Comparison of ENCODE assay signal across 8 mouse cellular contexts in the genomic region with DNA sequence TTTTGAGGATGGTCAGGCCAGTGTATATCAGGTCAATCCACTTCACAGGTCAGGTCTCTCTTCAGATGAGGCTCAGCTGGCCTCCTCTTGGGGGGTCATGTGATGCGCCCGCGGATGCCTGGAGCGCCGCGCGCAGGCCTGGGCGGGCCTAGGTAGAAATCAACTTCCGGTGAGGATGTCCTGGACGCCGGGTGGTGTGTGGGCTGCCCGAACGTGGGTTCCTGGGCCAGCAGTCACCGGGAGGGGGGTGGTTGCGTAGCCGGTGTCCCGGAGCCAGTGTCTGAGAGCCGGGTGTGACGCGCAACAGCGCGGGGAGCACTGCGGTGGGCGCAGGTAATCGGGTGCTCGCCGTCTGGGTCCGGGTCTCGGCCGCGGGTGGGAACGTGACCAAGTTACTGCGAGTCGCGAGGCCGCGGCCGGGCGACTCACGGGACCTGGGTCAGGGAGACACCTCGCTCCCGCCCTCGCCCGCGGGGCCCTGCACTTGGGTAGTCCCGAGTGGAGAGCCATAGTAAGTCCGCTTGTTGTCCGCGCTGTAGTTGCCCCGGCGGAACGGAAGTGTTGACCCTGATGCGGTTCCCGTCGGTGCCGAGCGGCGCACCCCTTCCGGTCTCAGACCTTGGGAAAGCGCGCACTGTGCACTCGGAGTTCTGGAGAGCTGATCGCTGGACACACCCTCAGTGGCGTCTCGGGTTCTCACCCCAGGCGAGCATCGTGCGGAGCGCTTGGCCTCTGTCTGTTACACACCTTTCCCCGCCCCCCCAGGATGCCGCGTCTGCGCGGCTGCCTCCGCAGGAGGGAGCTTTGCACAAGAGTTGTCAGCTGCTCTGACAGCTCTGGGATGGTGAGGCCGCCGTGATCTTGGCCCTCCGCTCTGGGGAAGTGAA. TPM values are rescaled to one million over a fixed set of nuclear protein-coding genes. Genes with fewer than 3 reads are reported as not detected.
DNase-seq lines count a peak whose midpoint lies in the region; ATAC-seq and TF ChIP-seq lines count a peak whose summit lies in the region.

A gene (plus strand): TSS at position 102 of the 887 bp plus-strand sequence.

- H3K36me3 ChIP-seq in C2C12 (ENCODE audit: control insufficient read depth, insufficient read depth) = no peaks in the 10 kb centered on the region
- H3K36me3 ChIP-seq in heart, embryonic 13.5 days = no peaks in the 10 kb centered on the region
- no peaks in the 10 kb centered on the region for H3K36me3 ChIP-seq in liver, embryonic 12.5 days
- H3K36me3 ChIP-seq in stomach, embryonic 15.5 days = no peaks in the 10 kb centered on the region

- peaks cover 4% of the 10 kb centered on the region; the same call in 1 of the 2 replicates for H3K4me1 ChIP-seq in brown adipose tissue, adult 24 weeks (ENCODE audit: control insufficient read depth, insufficient read depth, insufficient read length, low read length)
- H3K4me1 ChIP-seq in heart, embryonic 13.5 days = peaks cover 9% of the 10 kb centered on the region
- H3K4me1 ChIP-seq in liver, embryonic 12.5 days = peaks cover 4% of the 10 kb centered on the region
- peaks cover 3% of the 10 kb centered on the region; the same call in 1 of the 2 replicates for H3K4me1 ChIP-seq in stomach, embryonic 15.5 days

- H3K4me2 ChIP-seq in heart, embryonic 13.5 days = peak within 1 kb of the TSS; percentile 85
- H3K4me2 ChIP-seq in liver, embryonic 12.5 days = peak within 1 kb of the TSS; percentile 78
- peak within 1 kb of the TSS; percentile 82 for H3K4me2 ChIP-seq in stomach, embryonic 15.5 days

- peak within 1 kb of the TSS; percentile 80 for H3K27ac ChIP-seq in brown adipose tissue, adult 24 weeks (replicated peaks; ENCODE audit: low read depth, low read length)
- H3K27ac ChIP-seq in heart, embryonic 13.5 days (replicated peaks) = peak within 1 kb of the TSS; percentile 84
- peak within 1 kb of the TSS; percentile 58; the same call in 1 of the 2 replicates for H3K27ac ChIP-seq in liver, embryonic 12.5 days
- H3K27ac ChIP-seq in stomach, embryonic 15.5 days = peak within 1 kb of the TSS; percentile 90

- H3K9me3 ChIP-seq in heart, embryonic 13.5 days = no peaks in the 10 kb centered on the region
- no peaks in the 10 kb centered on the region for H3K9me3 ChIP-seq in liver, embryonic 12.5 days (replicated peaks)
- H3K9me3 ChIP-seq in stomach, embryonic 15.5 days = no peaks in the 10 kb centered on the region

- H3K79me3 ChIP-seq in C2C12 (ENCODE audit: low read depth) = no peaks in the 10 kb centered on the region

- peak within 1 kb of the TSS; percentile 77 for H3ac ChIP-seq in C2C12 (ENCODE audit: control insufficient read depth, insufficient read length, low read depth)

- under 1% methylated on average over 78 of the region's 78 CpGs for WGBS in heart, embryonic 13.5 days
- under 1% methylated on average over 76 of the region's 78 CpGs for WGBS in liver, embryonic 12.5 days (ENCODE audit: insufficient replicate concordance)
- under 1% methylated on average over 75 of the region's 78 CpGs for WGBS in stomach, embryonic 15.5 days

- peak; percentile 43 for DNase-seq in fat pad, adult 2 months (ENCODE audit: extremely low read depth, low read depth, low spot score)
- DNase-seq in kidney, postnatal 10 days = peak; percentile 94
- DNase-seq in natural killer cell, adult 2 months (ENCODE audit: low spot score in 2 of 2) = peak; percentile 80 to 86

- ATAC-seq in heart, embryonic 13.5 days (ENCODE audit: extremely low read depth, insufficient number of reproducible peaks, low FRiP score, low TSS enrichment) = peak; percentile 83
- ATAC-seq in liver, embryonic 12.5 days = peak; percentile 95
- ATAC-seq in stomach, embryonic 15.5 days (ENCODE audit: insufficient read depth, low FRiP score, low read depth) = peak; percentile 98

- peak within 1 kb of the TSS; percentile 67 for H3K4me3 ChIP-seq in C2C12 (ENCODE audit: insufficient read depth, poor library complexity, severe bottlenecking)
- H3K4me3 ChIP-seq in brown adipose tissue, adult 24 weeks (ENCODE audit: insufficient read depth, low read depth, low read length) = peak within 1 kb of the TSS; percentile 89
- peak within 1 kb of the TSS; percentile 75 for H3K4me3 ChIP-seq in heart, embryonic 13.5 days
- peak within 1 kb of the TSS; percentile 70 for H3K4me3 ChIP-seq in liver, embryonic 12.5 days
- H3K4me3 ChIP-seq in stomach, embryonic 15.5 days (replicated peaks) = peak within 1 kb of the TSS; percentile 74

- no peak for TF ChIP-seq CTCF in C2C12 (IDR thresholded peaks at IDR 0.05; ENCODE audit: control insufficient read depth, insufficient read depth, insufficient read length)

- no peaks in the 10 kb centered on the region for H3K27me3 ChIP-seq in C2C12 (ENCODE audit: control insufficient read depth, insufficient read depth, insufficient read length)
- H3K27me3 ChIP-seq in heart, embryonic 13.5 days (replicated peaks) = no peaks in the 10 kb centered on the region
- no peaks in the 10 kb centered on the region for H3K27me3 ChIP-seq in liver, embryonic 12.5 days (replicated peaks)
- H3K27me3 ChIP-seq in stomach, embryonic 15.5 days (replicated peaks) = no peaks in the 10 kb centered on the region

- peak within 1 kb of the TSS; percentile 88 for H3K9ac ChIP-seq in heart, embryonic 13.5 days
- H3K9ac ChIP-seq in liver, embryonic 12.5 days = peak within 1 kb of the TSS; percentile 66
- H3K9ac ChIP-seq in stomach, embryonic 15.5 days = peak within 1 kb of the TSS; percentile 77

- no peaks in the 10 kb centered on the region for H3K79me2 ChIP-seq in C2C12 (ENCODE audit: control insufficient read depth, insufficient read depth)

TF ChIP-seq in C2C12, 6 proteins besides CTCF, POLR2A, EP300 and RAD21:
- TF ChIP-seq MYOG (IDR thresholded peaks at IDR 0.05; ENCODE audit: control insufficient read depth, extremely low read depth, insufficient read length) = no peak
- TF ChIP-seq MAX (IDR thresholded peaks at IDR 0.05) = peak; percentile 78
- peak; percentile 95 for TF ChIP-seq USF1 (IDR thresholded peaks at IDR 0.05; ENCODE audit: low read depth)

RNA-seq across cellular contexts. Expression of the gene that starts here (rescaled TPM):
- polyA plus RNA-seq in C2C12 (2012; fragmentation: generic; extraction: Trizol) = 20.4 TPM
- polyA plus RNA-seq in brown adipose tissue, adult 24 weeks (2012; ENCODE audit: insufficient read depth, insufficient read length, missing spikeins) = 29.4 and 38.8 TPM in 2 replicates
- polyA plus RNA-seq in heart, embryonic 13.5 days (2015; fragmentation: Nextera tagmentation; extraction: Ambion mirVana) = 21.1 and 23.8 TPM in 2 replicates
- 9.1 and 9.4 TPM in 2 replicates for polyA plus RNA-seq in liver, embryonic 12.5 days (2016; fragmentation: Nextera tagmentation; extraction: Ambion mirVana)
- 23.3 and 25.0 TPM in 2 replicates for polyA plus RNA-seq in stomach, embryonic 15.5 days (2015; fragmentation: Nextera tagmentation; extraction: Ambion mirVana)

Comparison
In these comparisons a context has a peak if more than half of its experiments do, and no peak if none do; other contexts are left out.
1. Peak in every context shown above with its lines: DNase-seq, ATAC-seq, H3K4me3 ChIP-seq and H3K27ac ChIP-seq.
2. DNase-seq: peak in every context shown above with its lines; median percentile 94 in kidney, postnatal 10 days; 83 in natural killer cell, adult 2 months; 43 in fat pad, adult 2 months.